Mouse (Mus musculus) Patski (cell line): ENCODE measurements at regions not wholly inside any gene's neighbourhood (a gene's known extent, or its start where the extent isn't known, plus 50 kb on each side); places are given as distances from the start of the nearest gene placed in this dataset.

Experiments used
- ATAC-seq: fragments of 100-300 bp; one replicate; pipeline ENCODE4 v1.8.0; 2021
- CTCF ChIA-PET: fragments of 350-600 bp; sonication (Branson Sonifier 250); formaldehyde crosslinking; loops from one replicate; lab custom pipeline; 2022; ENCODE audit warnings: inconsistent platforms; lab: Charles Lee
- POLR2A ChIA-PET: fragments of 350-600 bp; sonication (Branson Sonifier 250); formaldehyde crosslinking; loops from one replicate; lab custom pipeline; 2022; ENCODE audit warnings: antibody characterized with exemption, inconsistent platforms; lab: Charles Lee
- DNase-seq: peaks from one replicate; pipeline ENCODE4 v3.0.0-alpha.2; 2011; ENCODE audit warnings: low read depth, low spot score
- H3K27me3 ChIP-seq: fragments of 371-371 bp; one replicate; pipeline ENCODE4 v1.5.1; 2021
- CTCF ChIP-seq: fragments of 100-300 bp; IDR thresholded peaks from one replicate; pipeline ENCODE4 v1.5.1; 2021
- in situ Hi-C: fragments of 300-500 bp; cut with MboI; formaldehyde crosslinking; loops from 3 replicates; pipeline ENCODE4 v1.11.1; 2018; ENCODE audit warnings: low pct_unique_long_range_greater_than_20kb, mixed read lengths

DNA sequence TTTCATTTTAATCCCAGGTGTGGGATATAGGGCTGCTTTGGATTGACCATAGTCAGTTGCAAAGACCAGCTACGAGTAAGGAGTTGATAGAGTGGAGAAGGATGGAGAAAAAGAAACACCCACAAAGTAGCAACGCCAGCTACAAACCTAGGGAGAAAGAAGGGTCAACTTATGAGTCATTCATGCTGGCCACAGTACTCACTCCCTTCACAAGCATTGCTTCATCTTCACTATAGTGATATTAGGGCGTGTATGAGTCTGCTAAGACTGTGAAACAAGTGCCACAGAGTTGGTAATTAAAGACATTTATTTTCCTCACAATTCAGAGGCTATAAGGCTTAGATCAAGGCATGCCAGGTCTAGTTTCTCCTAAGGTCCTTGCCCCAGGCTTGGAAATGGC is 148.4 kb downstream of the Pxdc1 start:
- DNase-seq: no peak
- in situ Hi-C loops: no loop called here
- CTCF ChIA-PET: no interaction called here
- TF ChIP-seq CTCF: no peak
- H3K27me3 ChIP-seq: no peaks in the 10 kb centered on the region
- POLR2A ChIA-PET: no interaction called here
- no peak for ATAC-seq

DNA sequence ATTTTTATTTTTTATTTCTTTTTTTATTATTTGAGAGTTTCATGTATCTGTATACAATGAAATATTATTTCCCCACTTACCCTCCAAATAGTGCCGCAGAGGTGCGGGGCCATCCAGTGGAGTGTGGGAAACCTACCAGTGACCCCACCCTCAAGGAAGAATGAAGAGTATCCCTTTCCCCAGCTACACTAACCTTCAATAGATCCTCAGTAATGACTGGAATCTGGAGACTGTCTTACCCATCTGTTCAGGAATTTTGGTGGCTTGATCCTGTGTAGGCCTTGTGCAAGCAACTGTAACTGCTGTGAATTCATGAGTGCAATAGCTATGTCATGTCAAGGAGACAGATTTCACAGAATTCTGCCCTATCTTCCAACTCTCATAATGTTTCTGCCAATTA is 153.9 kb upstream of the Slc22a23 start:
- peak; percentile 39 for TF ChIP-seq CTCF
- no peaks in the 10 kb centered on the region for H3K27me3 ChIP-seq
- in situ Hi-C loops: no loop called here
- CTCF ChIA-PET: interaction anchor here (1.5 kb wide), 2 partner anchors 34 to 134 kb away, joined by 3 to 4 read pairs; no protein-coding TSS in a partner anchor
- ATAC-seq (peak; percentile 89), DNase-seq (no peak)
- POLR2A ChIA-PET: interaction anchor here (1.5 kb wide), 1 partner anchor 8 kb away, joined by 5 read pairs; no protein-coding TSS in a partner anchor

DNA sequence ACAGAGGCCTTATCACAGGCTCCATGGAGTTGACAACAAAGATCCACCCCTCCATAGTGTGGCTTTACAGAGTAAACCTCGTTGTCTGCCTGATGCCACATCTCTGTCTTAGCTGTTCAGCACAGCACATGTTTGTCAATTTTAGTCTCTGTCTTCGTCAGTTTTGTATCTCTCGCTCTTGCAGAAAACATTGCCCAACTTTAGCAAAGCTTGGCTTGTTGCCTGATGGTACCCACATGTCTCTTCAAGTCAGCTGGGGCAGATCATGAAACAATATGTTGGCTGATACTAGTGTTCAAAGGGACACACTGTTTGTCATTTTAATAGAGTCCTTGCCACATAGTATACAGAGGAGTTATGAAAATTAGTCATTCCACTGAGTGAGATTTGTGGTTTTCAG is 152.7 kb upstream of the Slc22a23 start:
- in situ Hi-C loops: no loop called here
- TF ChIP-seq CTCF: no peak
- DNase-seq: no peak
- ATAC-seq: no peak
- CTCF ChIA-PET: no interaction called here
- POLR2A ChIA-PET: no interaction called here
- no peaks in the 10 kb centered on the region for H3K27me3 ChIP-seq

DNA sequence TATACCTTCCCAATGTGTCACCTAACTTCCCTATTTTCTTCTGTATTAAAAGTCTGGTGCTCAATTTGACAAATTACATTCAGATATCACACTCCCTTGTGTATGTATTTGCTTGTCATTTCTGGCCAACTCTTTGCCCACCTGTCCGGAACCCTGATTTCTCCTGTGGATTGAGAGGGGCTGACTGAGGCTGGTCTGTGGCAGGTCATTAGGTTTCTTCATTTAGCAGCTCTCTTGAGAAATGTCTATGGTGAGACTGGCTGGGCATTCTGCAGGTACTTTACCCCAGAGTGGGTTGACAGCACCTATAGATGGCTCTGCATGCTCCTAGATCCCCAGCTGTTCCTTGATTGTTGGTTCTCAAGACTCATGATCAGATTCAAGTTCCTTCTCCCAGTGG is 139.8 kb upstream of the Slc22a23 start:
- no peak for DNase-seq
- TF ChIP-seq CTCF: no peak
- ChIA-PET POLR2A (no interaction called here), CTCF (no interaction called here)
- no peaks in the 10 kb centered on the region for H3K27me3 ChIP-seq
- in situ Hi-C loops: no loop called here
- ATAC-seq: no peak

GRCm38 (mm10) chr13:34481461-34481860 is 136.5 kb upstream of the Slc22a23 start:
- no peaks in the 10 kb centered on the region for H3K27me3 ChIP-seq
- ChIA-PET POLR2A (no interaction called here), CTCF (no interaction called here)
- in situ Hi-C loops: no loop called here
- no peak for TF ChIP-seq CTCF
- ATAC-seq (no peak), DNase-seq (no peak)

GRCm38 (mm10) chr13:34470410-34470809 is 125.4 kb upstream of the Slc22a23 start:
- in situ Hi-C loops: no loop called here
- no peak for DNase-seq

GRCm38 (mm10) chr13:34469568-34469967 is 124.6 kb upstream of the Slc22a23 start:
- CTCF ChIA-PET: interaction anchor here (1.1 to 1.4 kb wide), 2 partner anchors 8 to 10 kb away, joined by 3 to 5 read pairs; no protein-coding TSS in a partner anchor
- DNase-seq (no peak), ATAC-seq (no peak)
- no peak for TF ChIP-seq CTCF
- no peaks in the 10 kb centered on the region for H3K27me3 ChIP-seq
- POLR2A ChIA-PET: no interaction called here
- in situ Hi-C loops: no loop called here

More at GRCm38 (mm10) chr13:34470410-34470809, 125.4 kb upstream of the Slc22a23 start:
- POLR2A ChIA-PET: no interaction called here
- CTCF ChIA-PET: interaction anchor here (1.4 kb wide), 1 partner anchor 9 kb away, joined by 5 read pairs; no protein-coding TSS in a partner anchor
- H3K27me3 ChIP-seq: no peaks in the 10 kb centered on the region
- TF ChIP-seq CTCF: peak; percentile 39
- no peak for ATAC-seq

DNA sequence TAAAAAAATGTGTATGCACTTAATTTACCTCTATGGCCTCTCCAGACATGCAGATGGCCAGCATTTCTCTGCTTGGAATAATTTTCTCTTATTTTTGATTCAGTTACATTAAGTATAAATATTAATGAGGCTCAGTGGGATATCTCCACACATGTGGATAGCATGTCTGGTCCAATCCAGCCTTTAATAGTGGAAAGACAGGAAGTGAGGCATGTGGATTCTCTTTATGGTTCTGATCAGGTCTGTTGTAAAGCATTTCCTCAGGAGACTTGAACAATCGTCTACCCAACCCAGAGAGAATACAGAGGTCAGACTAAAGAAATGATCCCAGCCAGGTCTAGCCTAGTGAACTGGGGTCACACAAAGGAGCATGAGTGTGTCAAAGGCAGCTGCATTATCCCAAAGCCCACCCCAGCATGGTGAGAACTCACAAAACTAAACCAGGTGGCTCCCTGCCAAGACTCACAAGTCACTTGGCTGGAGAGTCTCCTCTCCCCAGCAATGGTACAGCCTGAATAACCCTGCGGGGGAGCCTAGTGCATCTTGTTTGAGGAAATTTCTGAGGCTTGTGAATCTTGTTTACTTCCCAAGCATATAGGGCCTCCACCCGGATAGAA is 123.3 kb upstream of the Slc22a23 start:
- no peaks in the 10 kb centered on the region for H3K27me3 ChIP-seq
- DNase-seq: no peak
- ATAC-seq: no peak
- ChIA-PET POLR2A (no interaction called here), CTCF (interaction anchor here (0.6 to 1.4 kb wide), 3 partner anchors 9 to 66 kb away, joined by 3 read pairs; no protein-coding TSS in a partner anchor)
- TF ChIP-seq CTCF: no peak
- in situ Hi-C loops: no loop called here

- in situ Hi-C loops: no loop called here
- CTCF ChIA-PET: interaction anchor here (1.6 kb wide), 1 partner anchor 14 kb away, joined by 6 read pairs; no protein-coding TSS in a partner anchor
- POLR2A ChIA-PET: no interaction called here
- TF ChIP-seq CTCF: no peak
- DNase-seq: no peak
- no peak for ATAC-seq
- no peaks in the 10 kb centered on the region for H3K27me3 ChIP-seq
These were observed 121.0 kb upstream of the Slc22a23 start for GRCm38 (mm10) chr13:34465862-34466430.

- ChIA-PET CTCF (interaction anchor here (0.8 to 1.6 kb wide), 2 partner anchors 13 to 14 kb away, joined by 4 to 6 read pairs; no protein-coding TSS in a partner anchor), POLR2A (no interaction called here)
- DNase-seq: no peak
- TF ChIP-seq CTCF: no peak
- in situ Hi-C loops: no loop called here
- no peaks in the 10 kb centered on the region for H3K27me3 ChIP-seq
- no peak for ATAC-seq
These were observed 120.5 kb upstream of the Slc22a23 start for GRCm38 (mm10) chr13:34465456-34465855.

DNA sequence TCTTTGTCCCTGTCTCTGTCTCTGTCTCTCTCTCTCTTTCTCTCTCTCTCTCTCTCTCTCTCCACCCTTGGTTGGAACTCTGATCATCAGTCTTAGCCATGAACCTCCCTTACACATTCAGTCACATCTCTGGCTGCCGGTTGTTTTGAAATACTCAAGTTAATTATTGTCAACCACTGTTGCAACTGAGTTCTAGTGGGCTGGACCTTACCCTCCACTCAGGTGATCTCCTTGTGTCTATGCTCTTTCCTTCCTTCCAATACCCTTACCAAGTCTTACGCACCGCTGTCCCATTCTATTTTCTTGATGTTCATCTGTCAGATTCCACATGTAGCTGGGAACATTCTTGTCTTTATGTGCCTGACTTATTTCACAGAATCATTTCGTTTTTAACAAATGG is 119.2 kb upstream of the Slc22a23 start:
- H3K27me3 ChIP-seq: no peaks in the 10 kb centered on the region
- in situ Hi-C loops: loop anchor here (5.0 kb wide), 1 partner anchor 92 kb away; no protein-coding TSS in a partner anchor
- ChIA-PET POLR2A (no interaction called here), CTCF (no interaction called here)
- ATAC-seq (peak; percentile 32), DNase-seq (no peak)
- no peak for TF ChIP-seq CTCF
